Mouse (Mus musculus): Measurements from ENCODE around the gene Rapgef4. TPM values are rescaled to one million over a fixed set of nuclear protein-coding genes. Genes with fewer than 3 reads are reported as not detected.

Rapgef4 gene
- total RNA-seq, 1 experiment, result 3.4 TPM

GRCm38 (mm10) chr2:71992129-71992528 lies 11.1 kb downstream of the Rapgef4 start:
- in situ Hi-C loops (cut with MboI; ENCODE audit: low sequenced_read_pairs in 2 of 2, unreplicated experiment in 2 of 2), result no loop called here
- no peak overlapping the region for H3K27ac ChIP-seq (ENCODE audit: insufficient read depth, low read depth, low read length, poor library complexity, severe bottlenecking)

GRCm38 (mm10) chr2:71993729-71994423 lies 12.8 kb downstream of the Rapgef4 start:
- TF ChIP-seq CHD2 (IDR thresholded peaks at IDR 0.05; ENCODE audit: low read depth, low read length) (no peak), MAFK (IDR thresholded peaks at IDR 0.05; ENCODE audit: insufficient read depth, low read depth, low read length) (no peak), HCFC1 (IDR thresholded peaks at IDR 0.05; ENCODE audit: borderline replicate concordance, insufficient read depth, low read length) (no peak), ZC3H11A (IDR thresholded peaks at IDR 0.05; ENCODE audit: borderline replicate concordance, low read depth, low read length) (no peak), ZNF384 (IDR thresholded peaks at IDR 0.05; ENCODE audit: low read depth, low read length) (no peak)
- in situ Hi-C loops (cut with MboI; ENCODE audit: low sequenced_read_pairs in 2 of 2, unreplicated experiment in 2 of 2), result no loop called here
- Histone ChIP-seq H3K4me1 (ENCODE audit: control insufficient read depth in 2 of 2, insufficient read depth in 2 of 2, low read length in 2 of 2, poor library complexity in 1 of 2) (no peaks in the 10 kb centered on the region; a peak in 1 of 4 replicates), H3K36me3 (ENCODE audit: control insufficient read depth, insufficient read depth, low read length, poor library complexity, severe bottlenecking) (no peaks in the 10 kb centered on the region), H3K9me3 (ENCODE audit: control insufficient read depth, insufficient read depth, low read depth, low read length) (no peaks in the 10 kb centered on the region), H3K27ac (ENCODE audit: insufficient read depth, low read depth, low read length, poor library complexity, severe bottlenecking) (no peak overlapping the region), H3K9ac (ENCODE audit: insufficient read depth, low read depth, low read length, poor library complexity, severe bottlenecking) (no peak overlapping the region), H3K4me3 (ENCODE audit: insufficient read depth in 1 of 2, low read depth in 1 of 2, low read length in 2 of 2, poor library complexity in 1 of 2, severe bottlenecking in 1 of 2) (no peak overlapping the region)
- DNase-seq (ENCODE audit: low read depth, low spot score), result no peak

More at GRCm38 (mm10) chr2:71992129-71992528, 11.1 kb downstream of the Rapgef4 start:
- H3K9me3 ChIP-seq (ENCODE audit: control insufficient read depth, insufficient read depth, low read depth, low read length), result no peaks in the 10 kb centered on the region
- H3K36me3 ChIP-seq (ENCODE audit: control insufficient read depth, insufficient read depth, low read length, poor library complexity, severe bottlenecking), result no peaks in the 10 kb centered on the region
- TF ChIP-seq ZC3H11A (IDR thresholded peaks at IDR 0.05; ENCODE audit: borderline replicate concordance, low read depth, low read length), result no peak
- TF ChIP-seq CHD2 (IDR thresholded peaks at IDR 0.05; ENCODE audit: low read depth, low read length), result no peak
- TF ChIP-seq HCFC1 (IDR thresholded peaks at IDR 0.05; ENCODE audit: borderline replicate concordance, insufficient read depth, low read length), result no peak
- no peak for TF ChIP-seq MAFK (IDR thresholded peaks at IDR 0.05; ENCODE audit: insufficient read depth, low read depth, low read length)
- TF ChIP-seq ZNF384 (IDR thresholded peaks at IDR 0.05; ENCODE audit: low read depth, low read length), result no peak
- H3K4me1 ChIP-seq (ENCODE audit: control insufficient read depth in 2 of 2, insufficient read depth in 2 of 2, low read length in 2 of 2, poor library complexity in 1 of 2), result no peaks in the 10 kb centered on the region; a peak in 1 of 4 replicates
- no peak overlapping the region for H3K9ac ChIP-seq (ENCODE audit: insufficient read depth, low read depth, low read length, poor library complexity, severe bottlenecking)
- DNase-seq (ENCODE audit: low read depth, low spot score), result no peak
- no peak overlapping the region for H3K4me3 ChIP-seq (ENCODE audit: insufficient read depth in 1 of 2, low read depth in 1 of 2, low read length in 2 of 2, poor library complexity in 1 of 2, severe bottlenecking in 1 of 2)

GRCm38 (mm10) chr2:71998531-71998930 lies 17.5 kb downstream of the Rapgef4 start:
- no peak for TF ChIP-seq CHD2 (IDR thresholded peaks at IDR 0.05; ENCODE audit: low read depth, low read length)
- TF ChIP-seq HCFC1 (IDR thresholded peaks at IDR 0.05; ENCODE audit: borderline replicate concordance, insufficient read depth, low read length), result no peak
- TF ChIP-seq ZC3H11A (IDR thresholded peaks at IDR 0.05; ENCODE audit: borderline replicate concordance, low read depth, low read length), result no peak
- TF ChIP-seq MAFK (IDR thresholded peaks at IDR 0.05; ENCODE audit: insufficient read depth, low read depth, low read length), result no peak
- TF ChIP-seq ZNF384 (IDR thresholded peaks at IDR 0.05; ENCODE audit: low read depth, low read length), result no peak
- no peak overlapping the region for H3K9ac ChIP-seq (ENCODE audit: insufficient read depth, low read depth, low read length, poor library complexity, severe bottlenecking)
- H3K4me1 ChIP-seq (ENCODE audit: control insufficient read depth in 2 of 2, insufficient read depth in 2 of 2, low read length in 2 of 2, poor library complexity in 1 of 2), result no peaks in the 10 kb centered on the region; a peak in 2 of 4 replicates
- no peak overlapping the region for H3K27ac ChIP-seq (ENCODE audit: insufficient read depth, low read depth, low read length, poor library complexity, severe bottlenecking)
- no peaks in the 10 kb centered on the region for H3K36me3 ChIP-seq (ENCODE audit: control insufficient read depth, insufficient read depth, low read length, poor library complexity, severe bottlenecking)
- H3K4me3 ChIP-seq (ENCODE audit: insufficient read depth in 1 of 2, low read depth in 1 of 2, low read length in 2 of 2, poor library complexity in 1 of 2, severe bottlenecking in 1 of 2), result no peak overlapping the region
- in situ Hi-C loops (cut with MboI; ENCODE audit: low sequenced_read_pairs in 2 of 2, unreplicated experiment in 2 of 2), result no loop called here
- no peaks in the 10 kb centered on the region for H3K9me3 ChIP-seq (ENCODE audit: control insufficient read depth, insufficient read depth, low read depth, low read length)
- DNase-seq (ENCODE audit: low read depth, low spot score), result no peak

- in situ Hi-C loops (cut with MboI; ENCODE audit: low sequenced_read_pairs in 2 of 2, unreplicated experiment in 2 of 2), result no loop called here
- DNase-seq (ENCODE audit: low read depth, low spot score), result no peak
- TF ChIP-seq ZC3H11A (IDR thresholded peaks at IDR 0.05; ENCODE audit: borderline replicate concordance, low read depth, low read length) (no peak), CHD2 (IDR thresholded peaks at IDR 0.05; ENCODE audit: low read depth, low read length) (no peak), ZNF384 (IDR thresholded peaks at IDR 0.05; ENCODE audit: low read depth, low read length) (no peak), HCFC1 (IDR thresholded peaks at IDR 0.05; ENCODE audit: borderline replicate concordance, insufficient read depth, low read length) (no peak), MAFK (IDR thresholded peaks at IDR 0.05; ENCODE audit: insufficient read depth, low read depth, low read length) (no peak)
- Histone ChIP-seq H3K36me3 (ENCODE audit: control insufficient read depth, insufficient read depth, low read length, poor library complexity, severe bottlenecking) (no peaks in the 10 kb centered on the region), H3K27ac (ENCODE audit: insufficient read depth, low read depth, low read length, poor library complexity, severe bottlenecking) (no peak overlapping the region), H3K4me1 (ENCODE audit: control insufficient read depth in 2 of 2, insufficient read depth in 2 of 2, low read length in 2 of 2, poor library complexity in 1 of 2) (no peaks in the 10 kb centered on the region; a peak in 2 of 4 replicates), H3K9me3 (ENCODE audit: control insufficient read depth, insufficient read depth, low read depth, low read length) (no peaks in the 10 kb centered on the region), H3K4me3 (ENCODE audit: insufficient read depth in 1 of 2, low read depth in 1 of 2, low read length in 2 of 2, poor library complexity in 1 of 2, severe bottlenecking in 1 of 2) (no peak overlapping the region), H3K9ac (ENCODE audit: insufficient read depth, low read depth, low read length, poor library complexity, severe bottlenecking) (no peak overlapping the region)
These were observed 19.1 kb downstream of the Rapgef4 start for GRCm38 (mm10) chr2:72000102-72000501.

Measured in ES-E14 (cell line).